Mouse (Mus musculus) layer of hippocampus, postnatal 10 days (tissue): ENCODE results near the gene Adamtsl1. TPM values are rescaled to one million over a fixed set of nuclear protein-coding genes. Genes with fewer than 3 reads are reported as not detected.

Experiments used
- DNase-seq, 2 experiments: peaks; one replicate each; pipeline ENCODE4 v3.0.0; 2021; ENCODE audit warnings: low spot score in 2 of 2
- total RNA-seq, 2 experiments: library from RNA; stranded (reverse); gene quantifications; 2 replicates each; pipeline ENCODE4 v1.2.3; 2021

Gene Adamtsl1
- total RNA-seq, 2 experiments from 2014 or later = 11.4 to 11.5 TPM

- no peak for DNase-seq
Measured at GRCm38 (mm10) chr4:86178116-86178515, 664.1 kb downstream of the Adamtsl1 start.

- no peak for DNase-seq
Measured at GRCm38 (mm10) chr4:86183701-86184173, 669.8 kb downstream of the Adamtsl1 start.

GRCm38 (mm10) chr4:86189853-86190252 lies 675.9 kb downstream of the Adamtsl1 start:
- DNase-seq = no peak

- DNase-seq = no peak
Measured at GRCm38 (mm10) chr4:86191195-86191594, 677.2 kb downstream of the Adamtsl1 start.

GRCm38 (mm10) chr4:86201766-86202165 lies 687.8 kb downstream of the Adamtsl1 start:
- DNase-seq = no peak

- DNase-seq = no peak
Measured at GRCm38 (mm10) chr4:86203288-86203687, 689.3 kb downstream of the Adamtsl1 start.

- no peak for DNase-seq
Measured at GRCm38 (mm10) chr4:86224875-86225274, 710.9 kb downstream of the Adamtsl1 start.

- DNase-seq = no peak
Measured at GRCm38 (mm10) chr4:86227096-86227495, 713.1 kb downstream of the Adamtsl1 start.

GRCm38 (mm10) chr4:86233197-86233596 lies 719.2 kb downstream of the Adamtsl1 start:
- DNase-seq = no peak

GRCm38 (mm10) chr4:86241854-86242424 lies 728.0 kb downstream of the Adamtsl1 start:
- no peak for DNase-seq

GRCm38 (mm10) chr4:86270085-86270484 lies 756.1 kb downstream of the Adamtsl1 start:
- DNase-seq = no peak

GRCm38 (mm10) chr4:86273703-86274355 lies 759.9 kb downstream of the Adamtsl1 start:
- no peak for DNase-seq

- DNase-seq = no peak
Measured at GRCm38 (mm10) chr4:86274663-86275062, 760.7 kb downstream of the Adamtsl1 start.

- no peak for DNase-seq
Measured at GRCm38 (mm10) chr4:86276021-86276813, 762.2 kb downstream of the Adamtsl1 start.

- DNase-seq = no peak
Measured at GRCm38 (mm10) chr4:86278546-86278945, 764.6 kb downstream of the Adamtsl1 start.

- no peak for DNase-seq
Measured at GRCm38 (mm10) chr4:86286572-86286971, 772.6 kb downstream of the Adamtsl1 start.

GRCm38 (mm10) chr4:86288264-86288663 lies 774.3 kb downstream of the Adamtsl1 start:
- no peak for DNase-seq

GRCm38 (mm10) chr4:86289511-86290273 lies 775.7 kb downstream of the Adamtsl1 start:
- no peak for DNase-seq

GRCm38 (mm10) chr4:86294828-86295251 lies 780.9 kb downstream of the Adamtsl1 start:
- DNase-seq = no peak

GRCm38 (mm10) chr4:86301469-86301868 lies 787.5 kb downstream of the Adamtsl1 start:
- no peak for DNase-seq

GRCm38 (mm10) chr4:86302095-86302494 lies 788.1 kb downstream of the Adamtsl1 start:
- no peak for DNase-seq
